ENCODE assay signal across 13 mouse cellular contexts in the genomic region with DNA sequence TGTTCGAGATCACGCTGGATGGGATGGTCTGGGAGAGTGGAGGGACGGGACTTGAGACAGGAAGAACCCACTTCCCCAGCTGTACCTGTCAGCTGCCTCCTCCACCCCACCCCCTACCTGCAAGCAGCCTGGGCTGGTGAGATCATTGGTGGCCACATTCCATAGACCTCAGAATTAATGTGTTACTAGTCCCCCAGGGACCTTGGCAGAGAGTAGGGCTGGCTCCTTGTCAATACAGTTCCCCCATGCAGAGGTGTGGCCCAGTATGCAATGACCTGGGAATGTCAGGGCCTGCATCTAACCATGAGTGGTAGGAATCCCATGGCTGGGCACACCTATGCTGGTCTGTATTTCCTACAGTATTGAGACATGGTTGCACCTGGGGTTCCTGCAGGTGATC.
DNase-seq lines count a peak whose midpoint lies in the region; ATAC-seq and TF ChIP-seq lines count a peak whose summit lies in the region.
"Had no signal": no experiment of that assay in that cellular context is flagged by ENCODE, and none has a peak within 500 bp of the region (broad histone marks: within the 10 kb centered on the region; RNA-seq: fewer than 3 reads in every experiment).

No protein-coding gene starts in this region.

- H3K9ac ChIP-seq in forebrain, embryonic 15.5 days (replicated peaks), result no peak overlapping the region
- no peak overlapping the region for H3K9ac ChIP-seq in forebrain, embryonic 13.5 days
- no peak overlapping the region for H3K9ac ChIP-seq in liver, adult 2 months (ENCODE audit: low read depth, low read length)
- no peak overlapping the region for H3K9ac ChIP-seq in liver, embryonic 11.5 days (ENCODE audit: low read depth, low read length)
- H3K9ac ChIP-seq: heart, embryonic 13.5 days; stomach, embryonic 15.5 days had no signal

- DNase-seq in liver, adult 2 months (ENCODE audit: extremely low read depth, low read depth, low spot score), result peak; percentile 19
- no peak for DNase-seq in liver, embryonic 11.5 days (ENCODE audit: low spot score)
- peak; percentile 88 to 90 for DNase-seq in kidney, adult 8-10 months
- peak; percentile 37 to 69 for DNase-seq in kidney, postnatal 4 days
- DNase-seq in left cerebral cortex, postnatal 14 days (ENCODE audit: low spot score in 2 of 2), result no peak
- DNase-seq: cerebellum, adult 18-20 months; thymus, postnatal 25 days had no signal

- intact Hi-C loops in left cerebral cortex, postnatal 14 days (cut with DNase I), result no loop called here

- no peak overlapping the region for H3K4me2 ChIP-seq in forebrain, embryonic 15.5 days (replicated peaks)
- no peak overlapping the region for H3K4me2 ChIP-seq in forebrain, embryonic 13.5 days
- H3K4me2 ChIP-seq in liver, embryonic 11.5 days, result no peak overlapping the region
- H3K4me2 ChIP-seq: heart, embryonic 13.5 days; stomach, embryonic 15.5 days had no signal

- H3K4me3 ChIP-seq in forebrain, embryonic 15.5 days, result no peak overlapping the region
- H3K4me3 ChIP-seq in forebrain, embryonic 13.5 days, result no peak overlapping the region
- no peak overlapping the region for H3K4me3 ChIP-seq in liver, adult 2 months (ENCODE audit: insufficient read depth, low read depth, low read length)
- no peak overlapping the region for H3K4me3 ChIP-seq in liver, embryonic 11.5 days (ENCODE audit: low read depth, low read length)
- H3K4me3 ChIP-seq: heart, embryonic 13.5 days; stomach, embryonic 15.5 days had no signal

- H3K27me3 ChIP-seq in forebrain, embryonic 15.5 days, result no peaks in the 10 kb centered on the region
- peaks cover 3% of the 10 kb centered on the region; the same call in 1 of the 2 replicates for H3K27me3 ChIP-seq in forebrain, embryonic 13.5 days
- H3K27me3 ChIP-seq in liver, adult 2 months (ENCODE audit: control insufficient read depth, insufficient read depth, low read length), result no peaks in the 10 kb centered on the region
- no peaks in the 10 kb centered on the region; the same call in 1 of the 2 replicates for H3K27me3 ChIP-seq in liver, embryonic 11.5 days (replicated peaks; ENCODE audit: control insufficient read depth, insufficient read depth, low read length)
- H3K27me3 ChIP-seq: Patski; stomach, embryonic 15.5 days had no signal

- TF ChIP-seq POLR2A in liver, adult 2 months (IDR thresholded peaks at IDR 0.05; ENCODE audit: extremely low read depth, insufficient read depth, low read length), result no peak

- no peaks in the 10 kb centered on the region for H3K36me3 ChIP-seq in forebrain, embryonic 15.5 days
- no peaks in the 10 kb centered on the region for H3K36me3 ChIP-seq in forebrain, embryonic 13.5 days (ENCODE audit: poor library complexity, severe bottlenecking)
- no peaks in the 10 kb centered on the region for H3K36me3 ChIP-seq in liver, adult 2 months (ENCODE audit: control insufficient read depth, insufficient read depth, low read length)
- no peaks in the 10 kb centered on the region for H3K36me3 ChIP-seq in liver, embryonic 11.5 days (ENCODE audit: control insufficient read depth, insufficient read depth, low read length)
- H3K36me3 ChIP-seq: heart, embryonic 13.5 days; stomach, embryonic 15.5 days had no signal

- no peaks in the 10 kb centered on the region for H3K9me3 ChIP-seq in forebrain, embryonic 15.5 days
- H3K9me3 ChIP-seq in forebrain, embryonic 13.5 days (replicated peaks), result no peaks in the 10 kb centered on the region
- H3K9me3 ChIP-seq in liver, embryonic 11.5 days (ENCODE audit: control insufficient read depth, low read length), result no peaks in the 10 kb centered on the region
- H3K9me3 ChIP-seq: heart, embryonic 13.5 days; stomach, embryonic 15.5 days had no signal

- 90% methylated on average over 3 of the region's 3 CpGs for WGBS in forebrain, embryonic 15.5 days
- WGBS in forebrain, embryonic 13.5 days, result 94% methylated on average over 3 of the region's 3 CpGs
- whole genome bisulfite sequencing in liver, adult 2 months, result 52% methylated on average over 3 of the region's 3 CpGs
- WGBS in liver, embryonic 11.5 days, result 65% methylated on average over 3 of the region's 3 CpGs

- no peak for TF ChIP-seq CTCF in liver, adult 2 months (IDR thresholded peaks at IDR 0.05; ENCODE audit: low read depth, low read length)

- no peaks in the 10 kb centered on the region for H3K79me2 ChIP-seq in liver, adult 2 months (ENCODE audit: control insufficient read depth, insufficient read depth, low read length)

- H3K4me1 ChIP-seq in forebrain, embryonic 15.5 days, result peaks cover 21% of the 10 kb centered on the region
- H3K4me1 ChIP-seq in forebrain, embryonic 13.5 days, result peaks cover 22% of the 10 kb centered on the region
- no peaks in the 10 kb centered on the region for H3K4me1 ChIP-seq in liver, adult 2 months (ENCODE audit: control insufficient read depth, insufficient read depth, low read length)
- H3K4me1 ChIP-seq in liver, embryonic 11.5 days (replicated peaks; ENCODE audit: control insufficient read depth, insufficient read depth, low read length), result no peaks in the 10 kb centered on the region
- H3K4me1 ChIP-seq: stomach, embryonic 15.5 days had no signal

- H3K27ac ChIP-seq in forebrain, embryonic 15.5 days (replicated peaks), result peak overlapping the region; percentile 68; the same call in 1 of the 2 replicates
- H3K27ac ChIP-seq in forebrain, embryonic 13.5 days, result no peak overlapping the region
- H3K27ac ChIP-seq in liver, adult 2 months (replicated peaks; ENCODE audit: insufficient read depth, low read depth, low read length), result no peak overlapping the region
- no peak overlapping the region for H3K27ac ChIP-seq in liver, embryonic 11.5 days (ENCODE audit: low read depth, low read length)
- H3K27ac ChIP-seq: heart, embryonic 13.5 days; stomach, embryonic 15.5 days had no signal

- peak; percentile 26; the same call in 1 of the 2 replicates for ATAC-seq in forebrain, embryonic 15.5 days (replicated peaks)
- no peak for ATAC-seq in forebrain, embryonic 13.5 days
- ATAC-seq in liver, embryonic 11.5 days (replicated peaks; ENCODE audit: low FRiP score), result no peak
- ATAC-seq in cerebellum, adult (ENCODE audit: insufficient number of reproducible peaks, low FRiP score, low TSS enrichment), result no peak
- ATAC-seq: Patski had no signal

Comparison
In these comparisons a context has a peak if more than half of its experiments do, and no peak if none do; other contexts are left out.
1. DNase-seq: peak in liver, adult 2 months (single experiment), kidney, adult 8-10 months (2 of 2) and kidney, postnatal 4 days (2 of 2); none in liver, embryonic 11.5 days (single experiment) and left cerebral cortex, postnatal 14 days (0 of 2).